Mouse (Mus musculus) cerebellum, adult 2 months (tissue): ENCODE data around the gene Glg1.

Experiments
- CTCF ChIP-seq: fragments of 200-500 bp; IDR thresholded peaks from 2 replicates; pipeline ENCODE4 v1.5.1; 2011; ENCODE audit warnings: low read depth, mild to moderate bottlenecking, control low read depth, low read length, moderate library complexity, borderline replicate concordance; ENCODE audit not compliant: insufficient read depth
- POLR2A ChIP-seq: fragments of 200-500 bp; IDR thresholded peaks from 2 replicates; pipeline ENCODE4 v1.6.1; 2011; ENCODE audit warnings: low read length, control low read depth, borderline replicate concordance; ENCODE audit not compliant: insufficient read depth

- TF ChIP-seq CTCF (no peak), POLR2A (no peak)
These were observed 32.7 kb upstream of the Glg1 start for GRCm38 (mm10) chr8:111291733-111292132.
